Mouse (Mus musculus) layer of hippocampus, adult 18-20 months (tissue): ENCODE data around the gene Gna11. TPM values are rescaled to one million over a fixed set of nuclear protein-coding genes. Genes with fewer than 3 reads are reported as not detected.

Experiments used
- DNase-seq, 2 experiments: peaks; one replicate each; pipeline ENCODE4 v3.0.0; 2022; ENCODE audit warnings: low spot score in 2 of 2
- total RNA-seq, 2 experiments: library from RNA; stranded (reverse); gene quantifications; 2 replicates each; pipeline ENCODE4 v1.2.3; 2021

Gene Gna11
- total RNA-seq, 2 experiments from 2014 or later: 124 to 126 TPM

GRCm38 (mm10) chr10:81507095-81507494 lies 37.9 kb downstream of the Gna11 start:
- no peak for DNase-seq

GRCm38 (mm10) chr10:81505016-81505664 lies 39.9 kb downstream of the Gna11 start:
- DNase-seq: no peak

GRCm38 (mm10) chr10:81502658-81503057 lies 42.3 kb downstream of the Gna11 start:
- peak; percentile 79 to 94 for DNase-seq

- no peak for DNase-seq
Measured at GRCm38 (mm10) chr10:81501863-81502262, 43.1 kb downstream of the Gna11 start.

- no peak for DNase-seq
Measured at GRCm38 (mm10) chr10:81500032-81500431, 45.0 kb downstream of the Gna11 start, which contains the start of gene S1pr4. S1pr4 (minus strand) TSS chr10:81500132.

GRCm38 (mm10) chr10:81499250-81499901 lies 45.6 kb downstream of the Gna11 start:
- DNase-seq: no peak

- DNase-seq: no peak
Measured at GRCm38 (mm10) chr10:81498316-81499249, 46.4 kb downstream of the Gna11 start.

GRCm38 (mm10) chr10:81497401-81498270 lies 47.4 kb downstream of the Gna11 start:
- no peak for DNase-seq

GRCm38 (mm10) chr10:81496969-81497368 lies 48.0 kb downstream of the Gna11 start:
- DNase-seq: no peak

GRCm38 (mm10) chr10:81496264-81496901 lies 48.6 kb downstream of the Gna11 start, which contains the start of gene Ncln:
Ncln (minus strand) TSS chr10:81496392.
- peak; percentile 97 to 100 for DNase-seq

- no peak for DNase-seq
Measured at GRCm38 (mm10) chr10:81495616-81496263, 49.2 kb downstream of the Gna11 start.

- no peak for DNase-seq
Measured at GRCm38 (mm10) chr10:81495151-81495550, 49.8 kb downstream of the Gna11 start.

GRCm38 (mm10) chr10:81494260-81495041 lies 50.5 kb downstream of the Gna11 start:
- peak in 1 of 2 experiments; percentile 10 for DNase-seq

GRCm38 (mm10) chr10:81493601-81494220 lies 51.3 kb downstream of the Gna11 start:
- DNase-seq: no peak

GRCm38 (mm10) chr10:81492606-81493240 lies 52.3 kb downstream of the Gna11 start:
- DNase-seq: no peak

GRCm38 (mm10) chr10:81491018-81491417 lies 54.0 kb downstream of the Gna11 start:
- DNase-seq: no peak

GRCm38 (mm10) chr10:81489941-81490340 lies 55.0 kb downstream of the Gna11 start:
- DNase-seq: no peak

- no peak for DNase-seq
Measured at GRCm38 (mm10) chr10:81488081-81488480, 56.9 kb downstream of the Gna11 start.
